Mouse (Mus musculus): ENCODE results near the gene Txn2.

- TF ChIP-seq EP300 (IDR thresholded peaks at IDR 0.05; ENCODE audit: insufficient read depth, low read depth, low read length) (no peak), CTCF (IDR thresholded peaks at IDR 0.05) (no peak), POLR2A (IDR thresholded peaks at IDR 0.05; ENCODE audit: insufficient read depth, low read depth, low read length) (no peak)
These were observed 62.1 kb downstream of the Txn2 start for GRCm38 (mm10) chr15:77866583-77867220.

Data from heart, adult 2 months (tissue).